Mouse (Mus musculus) effector memory CD4-positive, alpha-beta T cell, adult 5 months (primary cell): Measurements from ENCODE around the gene Pkdcc. TPM values are rescaled to one million over a fixed set of nuclear protein-coding genes. Genes with fewer than 3 reads are reported as not detected.

ENCODE experiments used
- polyA plus RNA-seq: library from polyadenylated mRNA; unstranded; fragments of 100-300 nt; shearing (Covaris generic); gene quantifications from one replicate; pipeline ENCODE4 v1.2.1, GENCODE M21; 2017

The Pkdcc gene
- not detected for polyA plus RNA-seq

GRCm38 (mm10) chr17:83214674-83215528 is at the start of gene Pkdcc:
Pkdcc (plus strand) TSS chr17:83215292.

Other genes with a start within 250 kb of the Pkdcc start
- gene Eml4, start 135.6 kb downstream of the Pkdcc start, polyA plus RNA-seq: 59.1 TPM